Mouse (Mus musculus) limb, embryonic 14.5 days (tissue): ENCODE measurements around the gene Dock9. TPM values are rescaled to one million over a fixed set of nuclear protein-coding genes. Genes with fewer than 3 reads are reported as not detected.

Source experiments
- ATAC-seq: fragments of 200-750 bp; cut with Nextera tagmentation; 2 replicates; pipeline ENCODE4 v1.8.0; 2017; ENCODE audit warnings: low read depth, moderate number of reproducible peaks, moderate TSS enrichment; ENCODE audit not compliant: low FRiP score
- DNase-seq: peaks from one replicate; pipeline ENCODE4 v3.0.0-alpha.2; 2015; ENCODE audit warnings: low spot score
- H3K27ac ChIP-seq: fragments of 300-500 bp; sonication (generic); replicated peaks from 2 replicates; pipeline ENCODE4 v1.5.1; 2014; ENCODE audit warnings: low read depth, mild to moderate bottlenecking, low read length, moderate library complexity, mixed read lengths
- H3K27me3 ChIP-seq: fragments of 300-500 bp; sonication (generic); 2 replicates; pipeline ENCODE4 v1.6.1; 2014; ENCODE audit warnings: low read length, mixed read lengths; ENCODE audit not compliant: control insufficient read depth, insufficient read depth
- H3K36me3 ChIP-seq: fragments of 300-500 bp; sonication (generic); 2 replicates; pipeline ENCODE4 v1.6.1; 2014; ENCODE audit warnings: mild to moderate bottlenecking, low read length, moderate library complexity, mixed read lengths; ENCODE audit not compliant: control insufficient read depth, insufficient read depth
- H3K4me1 ChIP-seq: fragments of 300-500 bp; sonication (generic); 2 replicates; pipeline ENCODE4 v1.6.1; 2014; ENCODE audit warnings: antibody characterized with exemption, low read length, mixed read lengths; ENCODE audit not compliant: control insufficient read depth, insufficient read depth
- H3K4me2 ChIP-seq: fragments of 300-500 bp; sonication (generic); replicated peaks from 2 replicates; pipeline ENCODE4 v1.6.1; 2014; ENCODE audit warnings: low read depth, mild to moderate bottlenecking, low read length, moderate library complexity; ENCODE audit not compliant: severe bottlenecking
- H3K4me3 ChIP-seq: fragments of 300-500 bp; sonication (generic); replicated peaks from 2 replicates; pipeline ENCODE4 v1.5.1; 2014; ENCODE audit warnings: low read length
- H3K9ac ChIP-seq: fragments of 300-500 bp; sonication (generic); 2 replicates; pipeline ENCODE4 v1.6.1; 2014; ENCODE audit warnings: mild to moderate bottlenecking, low read depth, low read length, moderate library complexity; ENCODE audit not compliant: severe bottlenecking
- H3K9me3 ChIP-seq: fragments of 300-500 bp; sonication (generic); 2 replicates; pipeline ENCODE4 v1.6.1; 2016; ENCODE audit warnings: low read length; ENCODE audit not compliant: control insufficient read depth
- POLR2A ChIP-seq: fragments of 200-500 bp; IDR thresholded peaks from 2 replicates; pipeline ENCODE4 v1.8.0; 2012; ENCODE audit warnings: inconsistent platforms, mild to moderate bottlenecking, moderate library complexity, borderline replicate concordance; ENCODE audit not compliant: insufficient read depth, insufficient read length; ENCODE audit errors: extremely low read depth
- WGBS: fragments of 180-500 bp; shearing (Covaris S2); extraction: QIAGEN DNeasy Blood & Tissue Kit; methylation state at CpG from one replicate; pipeline ENCODE4 v1.1.7; 2014; 5-methylcytosine and 5-hydroxymethylcytosine counted together
- polyA plus RNA-seq, 2 experiments: library from polyadenylated mRNA; depleted of rRNA in 1 of 2; stranded (reverse) in 1 of 2; unstranded in 1 of 2; fragments of >200 nt; fragmentation: Nextera tagmentation in 1 of 2; extraction: Ambion mirVana in 1 of 2; gene quantifications; 2 replicates each; pipeline versions ENCODE4 v1.2.1 to v1.2.3; 2012 to 2014

The Dock9 gene
- polyA plus RNA-seq, 2 experiments, result 13.8 to 19.7 TPM

- H3K27me3 ChIP-seq, result no peaks in the 10 kb centered on the region
- peak overlapping the region; percentile 48; the same call in 1 of the 2 replicates for H3K27ac ChIP-seq
- TF ChIP-seq POLR2A, result no peak
- H3K9me3 ChIP-seq, result peaks cover 6% of the 10 kb centered on the region; the same call in 1 of the 2 replicates
- peaks cover 29% of the 10 kb centered on the region for H3K4me1 ChIP-seq
- peak; percentile 21; the same call in 1 of the 2 replicates for ATAC-seq
- no peak overlapping the region for H3K4me2 ChIP-seq
- peak; percentile 64 for DNase-seq
- H3K9ac ChIP-seq, result no peak overlapping the region
- H3K36me3 ChIP-seq, result no peaks in the 10 kb centered on the region
- H3K4me3 ChIP-seq, result no peak overlapping the region
These were observed 121.5 kb downstream of the Dock9 start for GRCm38 (mm10) chr14:121676121-121676591.

GRCm38 (mm10) chr14:121675579-121675978 is 122.1 kb downstream of the Dock9 start:
- WGBS, result 25% methylated on average over 6 of the region's 6 CpGs
- H3K4me3 ChIP-seq, result no peak overlapping the region
- peak overlapping the region; percentile 48; the same call in 1 of the 2 replicates for H3K27ac ChIP-seq
- no peak overlapping the region for H3K4me2 ChIP-seq
- H3K36me3 ChIP-seq, result no peaks in the 10 kb centered on the region
- H3K9ac ChIP-seq, result no peak overlapping the region
- ATAC-seq (peak; percentile 64), DNase-seq (no peak)
- TF ChIP-seq POLR2A, result no peak
- H3K4me1 ChIP-seq, result peaks cover 29% of the 10 kb centered on the region
- H3K27me3 ChIP-seq, result no peaks in the 10 kb centered on the region
- peaks cover 6% of the 10 kb centered on the region; the same call in 1 of the 2 replicates for H3K9me3 ChIP-seq

- Histone ChIP-seq H3K9ac (no peak overlapping the region), H3K4me1 (peaks cover 29% of the 10 kb centered on the region), H3K36me3 (no peaks in the 10 kb centered on the region), H3K9me3 (peaks cover 6% of the 10 kb centered on the region; the same call in 1 of the 2 replicates), H3K4me2 (no peak overlapping the region), H3K27ac (no peak overlapping the region), H3K27me3 (no peaks in the 10 kb centered on the region), H3K4me3 (no peak overlapping the region)
- DNase-seq (no peak), ATAC-seq (0 out of 2 replicates have a peak, but pooled peaks have one; percentile 6)
- no peak for TF ChIP-seq POLR2A
- 55% methylated on average over 3 of the region's 3 CpGs for WGBS
These were observed 122.5 kb downstream of the Dock9 start for GRCm38 (mm10) chr14:121675146-121675545.

- no peak overlapping the region for H3K4me3 ChIP-seq
- 86% methylated on average over 5 of the region's 5 CpGs for WGBS
- ATAC-seq, result no peak
- H3K27ac ChIP-seq, result no peak overlapping the region
- DNase-seq, result no peak
- peaks cover 6% of the 10 kb centered on the region; the same call in 1 of the 2 replicates for H3K9me3 ChIP-seq
- no peak for TF ChIP-seq POLR2A
- peaks cover under 1% of the 10 kb centered on the region; the same call in 1 of the 2 replicates for H3K4me1 ChIP-seq
- H3K9ac ChIP-seq, result no peak overlapping the region
- H3K36me3 ChIP-seq, result no peaks in the 10 kb centered on the region
- no peaks in the 10 kb centered on the region for H3K27me3 ChIP-seq
- H3K4me2 ChIP-seq, result no peak overlapping the region
These were observed 127.6 kb downstream of the Dock9 start for GRCm38 (mm10) chr14:121670016-121670415.

- no peaks in the 10 kb centered on the region for H3K4me1 ChIP-seq
- ATAC-seq, result no peak
- no peak for DNase-seq
- H3K27me3 ChIP-seq, result no peaks in the 10 kb centered on the region
- H3K9me3 ChIP-seq, result no peaks in the 10 kb centered on the region
- H3K4me3 ChIP-seq, result no peak overlapping the region
- H3K27ac ChIP-seq, result no peak overlapping the region
- WGBS, result 57% methylated on average over 3 of the region's 3 CpGs
- H3K36me3 ChIP-seq, result no peaks in the 10 kb centered on the region
- H3K4me2 ChIP-seq, result no peak overlapping the region
- H3K9ac ChIP-seq, result no peak overlapping the region
- no peak for TF ChIP-seq POLR2A
These were observed 130.9 kb downstream of the Dock9 start for GRCm38 (mm10) chr14:121666641-121667274.
